Mouse (Mus musculus) C2C12 (cell line): ENCODE measurements around the gene Id1. TPM values are rescaled to one million over a fixed set of nuclear protein-coding genes. Genes with fewer than 3 reads are reported as not detected.

Experiments used
- H3K27me3 ChIP-seq: one replicate; pipeline ENCODE4 v1.6.1; 2011; ENCODE audit not compliant: control insufficient read depth, insufficient read depth, insufficient read length
- H3K36me3 ChIP-seq: one replicate; pipeline ENCODE4 v1.6.1; 2011; ENCODE audit not compliant: control insufficient read depth, insufficient read depth
- H3K4me3 ChIP-seq: one replicate; pipeline ENCODE4 v1.5.1; 2011; ENCODE audit warnings: mild to moderate bottlenecking, control low read depth; ENCODE audit not compliant: poor library complexity, insufficient read depth, severe bottlenecking
- H3K79me2 ChIP-seq: one replicate; pipeline ENCODE4 v1.6.1; 2011; ENCODE audit not compliant: control insufficient read depth, insufficient read depth
- H3K79me3 ChIP-seq: one replicate; pipeline ENCODE4 v1.6.1; 2011; ENCODE audit warnings: low read depth, control low read depth
- H3ac ChIP-seq: one replicate; pipeline ENCODE3; 2011; ENCODE audit warnings: low read depth; ENCODE audit not compliant: control insufficient read depth, insufficient read length
- CEBPB ChIP-seq: IDR thresholded peaks from one replicate; pipeline ENCODE4 v1.6.1; 2011; ENCODE audit warnings: low read depth, mild to moderate bottlenecking, control low read depth, moderate library complexity
- CTCF ChIP-seq: IDR thresholded peaks from one replicate; pipeline ENCODE4 v1.5.1; 2011; ENCODE audit not compliant: control insufficient read depth, insufficient read depth, insufficient read length
- FOSL1 ChIP-seq: IDR thresholded peaks from one replicate; pipeline ENCODE4 v1.8.0; 2011; ENCODE audit warnings: mild to moderate bottlenecking, low read length; ENCODE audit not compliant: poor library complexity, insufficient read depth, severe bottlenecking
- MAX ChIP-seq: IDR thresholded peaks from one replicate; pipeline ENCODE4 v1.6.1; 2011; ENCODE audit warnings: mild to moderate bottlenecking, control low read depth
- MYOD1 ChIP-seq: IDR thresholded peaks from one replicate; pipeline ENCODE4 v1.6.1; 2011; ENCODE audit warnings: low read depth; ENCODE audit not compliant: control insufficient read depth, insufficient read length
- MYOG ChIP-seq: IDR thresholded peaks from one replicate; pipeline ENCODE4 v1.6.1; 2011; ENCODE audit not compliant: control insufficient read depth, insufficient read length; ENCODE audit errors: extremely low read depth
- USF1 ChIP-seq: IDR thresholded peaks from one replicate; pipeline ENCODE4 v1.6.1; 2011; ENCODE audit warnings: low read depth, mild to moderate bottlenecking, control low read depth, moderate library complexity
- polyA plus RNA-seq: library from polyadenylated mRNA; unstranded; fragments of >200 nt; fragmentation: generic; extraction: Trizol; gene quantifications from one replicate; pipeline ENCODE4 v1.2.1, GENCODE M21; 2012; ENCODE audit warnings: missing spikeins

The Id1 gene
- polyA plus RNA-seq, 1 experiment: 503 TPM

- Histone ChIP-seq H3ac (peak overlapping the region; percentile 19), H3K27me3 (no peaks in the 10 kb centered on the region), H3K79me2 (peaks cover 22% of the 10 kb centered on the region), H3K4me3 (no peak overlapping the region), H3K79me3 (peaks cover 3% of the 10 kb centered on the region), H3K36me3 (no peaks in the 10 kb centered on the region)
- peak; percentile 93 for TF ChIP-seq USF1
- peak; percentile 76 for TF ChIP-seq MYOD1
- no peak for TF ChIP-seq MAX
These were observed 6.4 kb upstream of the Id1 start for GRCm38 (mm10) chr2:152729636-152730020.

GRCm38 (mm10) chr2:152733201-152733600, 2.9 kb upstream of the Id1 start:
- Histone ChIP-seq H3K36me3 (peaks cover 16% of the 10 kb centered on the region), H3ac (no peak overlapping the region), H3K4me3 (no peak overlapping the region), H3K27me3 (no peaks in the 10 kb centered on the region), H3K79me3 (peaks cover 27% of the 10 kb centered on the region), H3K79me2 (peaks cover 42% of the 10 kb centered on the region)
- TF ChIP-seq FOSL1: no peak
- no peak for TF ChIP-seq MAX
- no peak for TF ChIP-seq CEBPB
- no peak for TF ChIP-seq MYOG
- no peak for TF ChIP-seq USF1

GRCm38 (mm10) chr2:152734501-152734900, 1.6 kb upstream of the Id1 start:
- TF ChIP-seq FOSL1: no peak
- no peak for TF ChIP-seq MYOD1
- TF ChIP-seq MAX: no peak
- no peak for TF ChIP-seq MYOG
- no peak for TF ChIP-seq CTCF
- no peak for TF ChIP-seq USF1
- Histone ChIP-seq H3K79me2 (peaks cover 37% of the 10 kb centered on the region), H3K4me3 (no peak overlapping the region), H3K27me3 (no peaks in the 10 kb centered on the region), H3K36me3 (peaks cover 17% of the 10 kb centered on the region), H3K79me3 (peaks cover 29% of the 10 kb centered on the region), H3ac (no peak overlapping the region)

GRCm38 (mm10) chr2:152734984-152735383, 1.1 kb upstream of the Id1 start:
- peak overlapping the region; percentile 73 for H3ac ChIP-seq
- peaks cover 29% of the 10 kb centered on the region for H3K79me3 ChIP-seq
- no peaks in the 10 kb centered on the region for H3K27me3 ChIP-seq
- H3K4me3 ChIP-seq: peak overlapping the region; percentile 31
- peaks cover 17% of the 10 kb centered on the region for H3K36me3 ChIP-seq
- peaks cover 37% of the 10 kb centered on the region for H3K79me2 ChIP-seq
- TF ChIP-seq USF1 (no peak), MYOD1 (peak; percentile 83)

GRCm38 (mm10) chr2:152736748-152737147, 697 bp downstream of the Id1 start:
- H3K36me3 ChIP-seq: peaks cover 17% of the 10 kb centered on the region
- H3K27me3 ChIP-seq: no peaks in the 10 kb centered on the region
- peaks cover 45% of the 10 kb centered on the region for H3K79me2 ChIP-seq
- H3K79me3 ChIP-seq: peaks cover 28% of the 10 kb centered on the region
- peak overlapping the region; percentile 93 for H3K4me3 ChIP-seq
- TF ChIP-seq MYOG: no peak
- no peak for TF ChIP-seq CEBPB
- TF ChIP-seq FOSL1: no peak
- no peak for TF ChIP-seq USF1
- no peak for TF ChIP-seq MAX
- no peak for TF ChIP-seq CTCF
- no peak for TF ChIP-seq MYOD1
- H3ac ChIP-seq: peak overlapping the region; percentile 92

GRCm38 (mm10) chr2:152737306-152738221, 1.5 kb downstream of the Id1 start:
- H3K36me3 ChIP-seq: peaks cover 17% of the 10 kb centered on the region

More at GRCm38 (mm10) chr2:152737306-152738221, 1.5 kb downstream of the Id1 start:
- peaks cover 26% of the 10 kb centered on the region for H3K79me3 ChIP-seq
- H3K79me2 ChIP-seq: peaks cover 45% of the 10 kb centered on the region
- peak overlapping the region; percentile 93 for H3K4me3 ChIP-seq
- H3K27me3 ChIP-seq: no peaks in the 10 kb centered on the region
- H3ac ChIP-seq: peak overlapping the region; percentile 80
- TF ChIP-seq MAX: no peak
